Comparison of ENCODE assay signal across 8 mouse cellular contexts in the genomic region with DNA sequence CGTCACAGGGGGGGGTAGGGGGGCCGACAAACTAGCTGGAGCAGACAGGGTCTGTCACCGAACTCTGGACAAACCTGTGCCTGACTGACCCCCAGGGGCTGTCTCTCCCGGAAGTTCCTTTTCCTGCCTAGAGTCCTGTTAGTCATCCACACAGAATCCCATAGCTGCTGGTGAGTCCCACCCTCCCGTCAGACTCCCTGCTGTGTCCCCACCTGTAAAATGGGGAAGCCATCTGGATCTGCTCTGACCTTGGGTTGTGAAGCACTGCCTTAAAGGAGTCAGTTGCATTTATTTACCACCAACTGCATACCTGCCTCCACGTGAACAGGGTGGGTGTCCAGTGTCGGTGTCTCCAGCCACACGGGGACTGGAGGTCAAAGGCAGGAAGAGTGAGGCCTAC. TPM values are rescaled to one million over a fixed set of nuclear protein-coding genes. Genes with fewer than 3 reads are reported as not detected.
A peak's percentile ranks its signal among the peaks of the same experiment; 100 is the strongest.
DNase-seq lines count a peak whose midpoint lies in the region; ATAC-seq and TF ChIP-seq lines count a peak whose summit lies in the region.

No protein-coding gene starts in this region.

- TF ChIP-seq POLR2A in small intestine, adult 2 months (IDR thresholded peaks at IDR 0.05; ENCODE audit: low read depth, low read length): no peak

- no peak for ATAC-seq in lung, embryonic 14.5 days (ENCODE audit: insufficient read depth)
- ATAC-seq in intestine, postnatal 0 days: no peak

- no peak for TF ChIP-seq CTCF in lung, embryonic 14.5 days (IDR thresholded peaks at IDR 0.05; ENCODE audit: low read depth)
- no peak for TF ChIP-seq CTCF in intestine, postnatal 0 days (IDR thresholded peaks at IDR 0.05; ENCODE audit: low read depth)
- TF ChIP-seq CTCF in small intestine, adult 2 months (IDR thresholded peaks at IDR 0.05; ENCODE audit: extremely low read depth, insufficient read length, insufficient replicate concordance, low read depth, low read length): no peak

- H3K4me3 ChIP-seq in lung, embryonic 14.5 days (ENCODE audit: low read depth, low read length): peak overlapping the region; percentile 69
- H3K4me3 ChIP-seq in embryonic facial prominence, embryonic 10.5 days: peak overlapping the region; percentile 75
- H3K4me3 ChIP-seq in intestine, postnatal 0 days (ENCODE audit: low read depth, low read length): peak overlapping the region; percentile 76; the same call in 1 of the 2 replicates
- H3K4me3 ChIP-seq in small intestine, adult 2 months (ENCODE audit: low read depth, low read length): peak overlapping the region; percentile 92

- H3K27me3 ChIP-seq in lung, embryonic 14.5 days (ENCODE audit: insufficient read depth, low read length): peaks cover 13% of the 10 kb centered on the region; the same call in 1 of the 2 replicates
- peaks cover 29% of the 10 kb centered on the region for H3K27me3 ChIP-seq in embryonic facial prominence, embryonic 10.5 days (replicated peaks; ENCODE audit: low read depth, poor library complexity, severe bottlenecking)
- no peaks in the 10 kb centered on the region for H3K27me3 ChIP-seq in intestine, postnatal 0 days (replicated peaks; ENCODE audit: control insufficient read depth, insufficient read depth, low read length)
- H3K27me3 ChIP-seq in small intestine, adult 2 months (ENCODE audit: control insufficient read depth, insufficient read depth, low read length): no peaks in the 10 kb centered on the region

- H3K4me2 ChIP-seq in lung, embryonic 14.5 days: peak overlapping the region; percentile 98
- H3K4me2 ChIP-seq in intestine, postnatal 0 days (replicated peaks; ENCODE audit: low read depth): peak overlapping the region; percentile 88

- peaks cover 14% of the 10 kb centered on the region for H3K4me1 ChIP-seq in lung, embryonic 14.5 days (ENCODE audit: insufficient read depth)
- H3K4me1 ChIP-seq in embryonic facial prominence, embryonic 10.5 days: peaks cover 68% of the 10 kb centered on the region
- peaks cover 19% of the 10 kb centered on the region for H3K4me1 ChIP-seq in intestine, postnatal 0 days (replicated peaks; ENCODE audit: control insufficient read depth, insufficient read depth, low read length)
- H3K4me1 ChIP-seq in small intestine, adult 2 months (ENCODE audit: control insufficient read depth, insufficient read depth, insufficient read length, low read length): peaks cover 43% of the 10 kb centered on the region

- WGBS in lung, embryonic 14.5 days: 52% methylated on average over 8 of the region's 8 CpGs
- 61% methylated on average over 8 of the region's 8 CpGs for WGBS in embryonic facial prominence, embryonic 10.5 days
- 26% methylated on average over 8 of the region's 8 CpGs for WGBS in intestine, postnatal 0 days
- 42% methylated on average over 8 of the region's 8 CpGs for WGBS in small intestine, adult 2 months

- H3K27ac ChIP-seq in lung, embryonic 14.5 days (ENCODE audit: low read depth): no peak overlapping the region
- no peak overlapping the region for H3K27ac ChIP-seq in embryonic facial prominence, embryonic 10.5 days (replicated peaks)
- H3K27ac ChIP-seq in intestine, postnatal 0 days (ENCODE audit: low read depth, low read length): peak overlapping the region; percentile 30
- no peak overlapping the region for H3K27ac ChIP-seq in small intestine, adult 2 months (ENCODE audit: insufficient read depth, low read depth, low read length)

- no peak for DNase-seq in lung, embryonic 14.5 days
- no peak for DNase-seq in lung, postnatal 14 days
- DNase-seq in embryonic facial prominence, embryonic 10.5 days (ENCODE audit: low spot score): no peak
- no peak for DNase-seq in adrenal gland, adult 8-10 months
- no peak for DNase-seq in T-cell, adult 2 months (ENCODE audit: low spot score)
- no peak for DNase-seq in gastrocnemius, postnatal 25 days

- peaks cover 5% of the 10 kb centered on the region; the same call in 1 of the 2 replicates for H3K36me3 ChIP-seq in lung, embryonic 14.5 days (ENCODE audit: insufficient read depth)
- peaks cover 37% of the 10 kb centered on the region for H3K36me3 ChIP-seq in embryonic facial prominence, embryonic 10.5 days (replicated peaks)
- H3K36me3 ChIP-seq in intestine, postnatal 0 days (ENCODE audit: control insufficient read depth, insufficient read depth): no peaks in the 10 kb centered on the region
- H3K36me3 ChIP-seq in small intestine, adult 2 months (ENCODE audit: control insufficient read depth, insufficient read depth, low read length): no peaks in the 10 kb centered on the region

- peak overlapping the region; percentile 74 for H3K9ac ChIP-seq in lung, embryonic 14.5 days
- H3K9ac ChIP-seq in intestine, postnatal 0 days (ENCODE audit: low read depth, low read length): no peak overlapping the region

- no peaks in the 10 kb centered on the region for H3K9me3 ChIP-seq in lung, embryonic 14.5 days (ENCODE audit: low read depth, low read length)
- H3K9me3 ChIP-seq in embryonic facial prominence, embryonic 10.5 days: no peaks in the 10 kb centered on the region
- H3K9me3 ChIP-seq in intestine, postnatal 0 days (ENCODE audit: control insufficient read depth): no peaks in the 10 kb centered on the region

RNA-seq across cellular contexts. Expression of gene Pip5k1c, which starts 1.7 kb away (rescaled TPM):
- 50.8 and 58.6 TPM in 2 replicates for polyA plus RNA-seq in lung, embryonic 14.5 days (2014; fragmentation: Nextera tagmentation; extraction: Ambion mirVana)
- 72.2 and 72.4 TPM in 2 replicates for polyA plus RNA-seq in embryonic facial prominence, embryonic 10.5 days (2016; fragmentation: Nextera tagmentation; extraction: Ambion mirVana)
- 27.2 and 27.6 TPM in 2 replicates for polyA plus RNA-seq in intestine, postnatal 0 days (2015; fragmentation: Nextera tagmentation; extraction: Ambion mirVana)
- 26.1 and 50.8 TPM in 2 replicates for polyA plus RNA-seq in small intestine, adult 2 months (2012; rRNA removed)
- total RNA-seq in adrenal gland, adult 8-10 months (2022): 10 to 100 TPM; 42.6 to 61.1 (median 53.3) TPM
- 10 to 100 TPM; 20.3 to 20.6 TPM for total RNA-seq in gastrocnemius, postnatal 25 days (2021)

RNA-seq across cellular contexts. Expression of gene Tjp3, which starts 3.1 kb away (rescaled TPM):
- polyA plus RNA-seq in lung, embryonic 14.5 days (2014; fragmentation: Nextera tagmentation; extraction: Ambion mirVana): 15.3 and 17.2 TPM in 2 replicates
- polyA plus RNA-seq in embryonic facial prominence, embryonic 10.5 days (2016; fragmentation: Nextera tagmentation; extraction: Ambion mirVana): 8.9 and 9.0 TPM in 2 replicates
- 43.2 and 43.4 TPM in 2 replicates for polyA plus RNA-seq in intestine, postnatal 0 days (2015; fragmentation: Nextera tagmentation; extraction: Ambion mirVana)
- 124 and 239 TPM in 2 replicates for polyA plus RNA-seq in small intestine, adult 2 months (2012; rRNA removed)
- total RNA-seq in adrenal gland, adult 8-10 months (2022): under 1 TPM; 0.22 to 0.81 (median 0.29) TPM
- total RNA-seq in gastrocnemius, postnatal 25 days (2021): not detected

RNA-seq across cellular contexts. Expression of gene Cactin, which starts 26.5 kb away (rescaled TPM):
- 34.3 and 42.9 TPM in 2 replicates for polyA plus RNA-seq in lung, embryonic 14.5 days (2014; fragmentation: Nextera tagmentation; extraction: Ambion mirVana)
- polyA plus RNA-seq in embryonic facial prominence, embryonic 10.5 days (2016; fragmentation: Nextera tagmentation; extraction: Ambion mirVana): 52.3 and 54.3 TPM in 2 replicates
- polyA plus RNA-seq in intestine, postnatal 0 days (2015; fragmentation: Nextera tagmentation; extraction: Ambion mirVana): 14.7 and 15.0 TPM in 2 replicates
- 16.6 and 29.2 TPM in 2 replicates for polyA plus RNA-seq in small intestine, adult 2 months (2012; rRNA removed)
- 10 to 100 TPM; 37.7 to 47.5 (median 42.5) TPM for total RNA-seq in adrenal gland, adult 8-10 months (2022)
- 1 to 10 TPM; 7.9 to 8.3 TPM for total RNA-seq in gastrocnemius, postnatal 25 days (2021)

RNA-seq across cellular contexts. Expression of gene Apba3, which starts 27.7 kb away (rescaled TPM):
- 50.4 and 50.8 TPM in 2 replicates for polyA plus RNA-seq in lung, embryonic 14.5 days (2014; fragmentation: Nextera tagmentation; extraction: Ambion mirVana)
- 57.2 and 57.5 TPM in 2 replicates for polyA plus RNA-seq in embryonic facial prominence, embryonic 10.5 days (2016; fragmentation: Nextera tagmentation; extraction: Ambion mirVana)
- polyA plus RNA-seq in intestine, postnatal 0 days (2015; fragmentation: Nextera tagmentation; extraction: Ambion mirVana): 75.2 and 75.4 TPM in 2 replicates
- polyA plus RNA-seq in small intestine, adult 2 months (2012; rRNA removed): 100 and 207 TPM in 2 replicates
- 10 to 100 TPM; 61.9 to 72.3 (median 66.4) TPM for total RNA-seq in adrenal gland, adult 8-10 months (2022)
- 100 to 1,000 TPM; 102 to 106 TPM for total RNA-seq in gastrocnemius, postnatal 25 days (2021)

RNA-seq across cellular contexts. Expression of gene Mrpl54, which starts 27.7 kb away (rescaled TPM):
- polyA plus RNA-seq in lung, embryonic 14.5 days (2014; fragmentation: Nextera tagmentation; extraction: Ambion mirVana): 222 and 223 TPM in 2 replicates
- 223 and 237 TPM in 2 replicates for polyA plus RNA-seq in embryonic facial prominence, embryonic 10.5 days (2016; fragmentation: Nextera tagmentation; extraction: Ambion mirVana)
- polyA plus RNA-seq in intestine, postnatal 0 days (2015; fragmentation: Nextera tagmentation; extraction: Ambion mirVana): 268 and 287 TPM in 2 replicates
- 104 and 169 TPM in 2 replicates for polyA plus RNA-seq in small intestine, adult 2 months (2012; rRNA removed)
- total RNA-seq in adrenal gland, adult 8-10 months (2022): 100 to 1,000 TPM; 100 to 139 (median 113) TPM
- total RNA-seq in gastrocnemius, postnatal 25 days (2021): 10 to 100 TPM; 87.0 to 90.0 TPM
